Mouse (Mus musculus) intestine, embryonic 14.5 days (tissue): ENCODE results near the gene Gal3st4. TPM values are rescaled to one million over a fixed set of nuclear protein-coding genes. Genes with fewer than 3 reads are reported as not detected.

Source experiments
- ATAC-seq: fragments of 200-750 bp; cut with Nextera tagmentation; replicated peaks from 2 replicates; pipeline ENCODE4 v1.8.0; 2017; ENCODE audit warnings: low read depth, moderate number of reproducible peaks, moderate TSS enrichment, moderate library complexity; ENCODE audit not compliant: low FRiP score, low TSS enrichment
- DNase-seq: peaks from one replicate; pipeline ENCODE4 v3.0.0-alpha.2; 2018; ENCODE audit warnings: low spot score
- H3K27ac ChIP-seq: fragments of 300-500 bp; sonication (generic); 2 replicates; pipeline ENCODE4 v1.5.1; 2014; ENCODE audit warnings: low read depth, mild to moderate bottlenecking, control low read depth
- H3K27me3 ChIP-seq: fragments of 300-500 bp; sonication (generic); replicated peaks from 2 replicates; pipeline ENCODE4 v1.6.1; 2014; ENCODE audit warnings: low read length, control low read depth; ENCODE audit not compliant: control insufficient read depth, insufficient read depth
- H3K36me3 ChIP-seq: fragments of 300-500 bp; sonication (generic); 2 replicates; pipeline ENCODE4 v1.6.1; 2014; ENCODE audit warnings: low read length, control low read depth; ENCODE audit not compliant: control insufficient read depth, insufficient read depth
- H3K4me1 ChIP-seq: fragments of 300-500 bp; sonication (generic); replicated peaks from 2 replicates; pipeline ENCODE4 v1.6.1; 2014; ENCODE audit warnings: low read length, control low read depth, mixed read lengths; ENCODE audit not compliant: control insufficient read depth, insufficient read depth
- H3K4me2 ChIP-seq: fragments of 300-500 bp; sonication (generic); 2 replicates; pipeline ENCODE4 v1.6.1; 2014; ENCODE audit warnings: low read length
- H3K4me3 ChIP-seq: fragments of 300-500 bp; sonication (generic); 2 replicates; pipeline ENCODE4 v1.5.1; 2014; ENCODE audit warnings: low read depth, low read length, control low read depth, mixed read lengths
- H3K9ac ChIP-seq: fragments of 300-500 bp; sonication (generic); 2 replicates; pipeline ENCODE4 v1.6.1; 2014; ENCODE audit warnings: mild to moderate bottlenecking, low read length
- H3K9me3 ChIP-seq: fragments of 300-500 bp; sonication (generic); 2 replicates; pipeline ENCODE4 v1.6.1; 2016; ENCODE audit warnings: low read length, control low read depth; ENCODE audit not compliant: control insufficient read depth
- WGBS: fragments of 180-500 bp; shearing (Covaris S2); extraction: QIAGEN DNeasy Blood & Tissue Kit; methylation state at CpG from one replicate; pipeline ENCODE4 v1.1.7; 2014; 5-methylcytosine and 5-hydroxymethylcytosine counted together
- polyA plus RNA-seq: library from polyadenylated mRNA; unstranded; fragments of >200 nt; fragmentation: Nextera tagmentation; extraction: Ambion mirVana; gene quantifications from 2 replicates; pipeline ENCODE4 v1.2.1, GENCODE M21; 2014

Gene Gal3st4
- polyA plus RNA-seq, 1 experiment from 2014 or later: 1.5 TPM

- Histone ChIP-seq H3K4me3 (no peak overlapping the region), H3K4me2 (no peak overlapping the region), H3K9ac (no peak overlapping the region), H3K4me1 (peaks cover 18% of the 10 kb centered on the region), H3K36me3 (peaks cover 46% of the 10 kb centered on the region), H3K27ac (no peak overlapping the region), H3K9me3 (no peaks in the 10 kb centered on the region), H3K27me3 (no peaks in the 10 kb centered on the region)
- 80% methylated on average over 6 of the region's 6 CpGs for WGBS
- no peak for DNase-seq
- ATAC-seq: no peak
Measured at GRCm38 (mm10) chr5:138258542-138258941, 14.1 kb downstream of the Gal3st4 start.

- no peaks in the 10 kb centered on the region for H3K9me3 ChIP-seq
- H3K27ac ChIP-seq: no peak overlapping the region
- peaks cover 46% of the 10 kb centered on the region for H3K36me3 ChIP-seq
- H3K4me2 ChIP-seq: no peak overlapping the region
- no peaks in the 10 kb centered on the region for H3K27me3 ChIP-seq
- no peak overlapping the region for H3K9ac ChIP-seq
- no peak for DNase-seq
- no peak overlapping the region for H3K4me3 ChIP-seq
- peaks cover 16% of the 10 kb centered on the region for H3K4me1 ChIP-seq
- ATAC-seq: no peak
- WGBS: 76% methylated on average over 3 of the region's 3 CpGs
Measured at GRCm38 (mm10) chr5:138258078-138258477, 14.6 kb downstream of the Gal3st4 start.

- WGBS: 89% methylated on average over 4 of the region's 4 CpGs
- Histone ChIP-seq H3K9me3 (no peaks in the 10 kb centered on the region), H3K27me3 (no peaks in the 10 kb centered on the region), H3K4me3 (no peak overlapping the region), H3K36me3 (peaks cover 46% of the 10 kb centered on the region), H3K9ac (no peak overlapping the region), H3K27ac (no peak overlapping the region), H3K4me2 (no peak overlapping the region), H3K4me1 (peaks cover 11% of the 10 kb centered on the region)
- ATAC-seq: no peak
- DNase-seq: no peak
Measured at GRCm38 (mm10) chr5:138257585-138257978, 15.1 kb downstream of the Gal3st4 start.

- no peaks in the 10 kb centered on the region for H3K9me3 ChIP-seq
- no peak overlapping the region for H3K9ac ChIP-seq
- DNase-seq: no peak
- H3K4me3 ChIP-seq: no peak overlapping the region
- peaks cover 43% of the 10 kb centered on the region for H3K36me3 ChIP-seq
- ATAC-seq: no peak
- WGBS: 85% methylated on average over 10 of the region's 10 CpGs
- no peak overlapping the region for H3K4me2 ChIP-seq
- H3K27ac ChIP-seq: no peak overlapping the region
- peaks cover 7% of the 10 kb centered on the region; the same call in 1 of the 2 replicates for H3K4me1 ChIP-seq
- H3K27me3 ChIP-seq: no peaks in the 10 kb centered on the region
Measured at GRCm38 (mm10) chr5:138256966-138257584, 15.6 kb downstream of the Gal3st4 start.

- Histone ChIP-seq H3K9ac (peak overlapping the region; percentile 60), H3K4me1 (peaks cover 7% of the 10 kb centered on the region; the same call in 1 of the 2 replicates)
Measured at GRCm38 (mm10) chr5:138256094-138256467, 16.6 kb downstream of the Gal3st4 start.

GRCm38 (mm10) chr5:138255353-138256093 is 17.1 kb downstream of the Gal3st4 start, which contains the start of gene Lamtor4:
Gene Lamtor4 (plus strand): TSS chr5:138255482.
- H3K27me3 ChIP-seq: no peaks in the 10 kb centered on the region
- H3K9ac ChIP-seq: peak within 1 kb of the TSS; percentile 60
- no peaks in the 10 kb centered on the region for H3K9me3 ChIP-seq
- H3K27ac ChIP-seq: peak within 1 kb of the TSS; percentile 69; the same call in 1 of the 2 replicates
- H3K4me1 ChIP-seq: peaks cover 7% of the 10 kb centered on the region; the same call in 1 of the 2 replicates
- peaks cover 28% of the 10 kb centered on the region for H3K36me3 ChIP-seq
- peak; percentile 88 for DNase-seq
- peak within 1 kb of the TSS; percentile 82 for H3K4me2 ChIP-seq
- under 1% methylated on average over 38 of the region's 38 CpGs for WGBS
- peak; percentile 100 for ATAC-seq
- H3K4me3 ChIP-seq: peak within 1 kb of the TSS; percentile 83

More at GRCm38 (mm10) chr5:138256094-138256467, 16.6 kb downstream of the Gal3st4 start:
- 12% methylated on average over 7 of the region's 7 CpGs for WGBS
- H3K36me3 ChIP-seq: peaks cover 33% of the 10 kb centered on the region
- DNase-seq: no peak
- no peaks in the 10 kb centered on the region for H3K9me3 ChIP-seq
- ATAC-seq: peak; percentile 33; the same call in 1 of the 2 replicates
- H3K27ac ChIP-seq: peak overlapping the region; percentile 69; the same call in 1 of the 2 replicates
- peak overlapping the region; percentile 83 for H3K4me3 ChIP-seq
- H3K27me3 ChIP-seq: no peaks in the 10 kb centered on the region
- peak overlapping the region; percentile 82 for H3K4me2 ChIP-seq

GRCm38 (mm10) chr5:138253061-138253460 is 19.6 kb downstream of the Gal3st4 start:
- H3K4me3 ChIP-seq: no peak overlapping the region
- no peaks in the 10 kb centered on the region for H3K9me3 ChIP-seq
- WGBS: 94% methylated on average over 3 of the region's 3 CpGs
- no peak overlapping the region for H3K4me2 ChIP-seq
- peaks cover 7% of the 10 kb centered on the region; the same call in 1 of the 2 replicates for H3K4me1 ChIP-seq
- H3K27ac ChIP-seq: no peak overlapping the region
- ATAC-seq: no peak
- H3K9ac ChIP-seq: no peak overlapping the region
- 0 out of 2 replicates have a peak, but pooled peaks cover 7% of the 10 kb centered on the region for H3K36me3 ChIP-seq
- no peaks in the 10 kb centered on the region for H3K27me3 ChIP-seq
- DNase-seq: no peak

GRCm38 (mm10) chr5:138251144-138251543 is 21.5 kb downstream of the Gal3st4 start:
- DNase-seq: no peak
- no peak for ATAC-seq

More at GRCm38 (mm10) chr5:138251144-138251543, 21.5 kb downstream of the Gal3st4 start:
- Histone ChIP-seq H3K4me3 (no peak overlapping the region), H3K27ac (no peak overlapping the region), H3K4me2 (no peak overlapping the region), H3K4me1 (peaks cover 2% of the 10 kb centered on the region; the same call in 1 of the 2 replicates), H3K9ac (no peak overlapping the region), H3K36me3 (no peaks in the 10 kb centered on the region), H3K27me3 (no peaks in the 10 kb centered on the region), H3K9me3 (no peaks in the 10 kb centered on the region)
- 84% methylated on average over 12 of the region's 12 CpGs for WGBS
